Mouse (Mus musculus): Measurements from ENCODE around the gene Emilin2.

The Emilin2 gene

DNA sequence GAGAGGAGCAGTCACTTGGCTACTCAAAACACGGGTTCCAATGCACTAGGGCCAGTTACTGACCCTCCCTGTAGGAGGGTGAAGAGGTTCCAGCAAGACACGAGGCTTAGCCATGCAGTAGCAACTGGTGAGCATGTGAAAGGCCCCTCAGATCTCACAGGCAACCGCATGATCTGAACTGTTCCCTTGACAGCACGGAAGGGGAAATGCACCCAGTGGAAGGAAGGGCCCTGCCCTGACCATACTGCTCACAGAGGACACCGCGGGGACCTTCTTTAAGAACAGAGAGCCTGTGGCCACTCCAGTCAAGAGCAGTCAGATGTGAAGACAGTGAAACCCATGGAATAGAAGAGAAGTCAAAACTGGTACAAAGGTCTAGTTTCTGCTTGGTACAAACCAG is 48.6 kb downstream of the Emilin2 start:
- DNase-seq, result peak; percentile 64

DNA sequence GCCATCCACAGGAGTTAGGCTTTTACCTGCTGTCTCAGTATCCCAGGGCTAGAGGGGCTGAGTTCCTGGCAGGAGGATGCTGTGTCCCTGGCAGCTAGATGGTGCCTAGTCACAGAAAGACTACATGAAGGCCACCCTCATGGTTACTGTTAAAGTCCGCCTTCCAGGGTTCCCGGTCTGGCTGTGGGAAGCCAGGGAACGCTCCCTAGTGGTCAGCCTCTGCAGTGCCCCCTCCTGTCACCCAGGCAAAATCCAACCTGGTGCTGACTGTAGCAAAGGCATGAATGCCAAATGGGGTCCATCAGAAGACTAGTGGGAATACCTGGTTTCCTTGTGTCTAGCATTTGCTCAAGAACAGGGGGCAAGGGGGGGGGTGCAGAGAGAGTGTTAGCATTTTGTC is 51.1 kb downstream of the Emilin2 start:
- no peak for DNase-seq

DNA sequence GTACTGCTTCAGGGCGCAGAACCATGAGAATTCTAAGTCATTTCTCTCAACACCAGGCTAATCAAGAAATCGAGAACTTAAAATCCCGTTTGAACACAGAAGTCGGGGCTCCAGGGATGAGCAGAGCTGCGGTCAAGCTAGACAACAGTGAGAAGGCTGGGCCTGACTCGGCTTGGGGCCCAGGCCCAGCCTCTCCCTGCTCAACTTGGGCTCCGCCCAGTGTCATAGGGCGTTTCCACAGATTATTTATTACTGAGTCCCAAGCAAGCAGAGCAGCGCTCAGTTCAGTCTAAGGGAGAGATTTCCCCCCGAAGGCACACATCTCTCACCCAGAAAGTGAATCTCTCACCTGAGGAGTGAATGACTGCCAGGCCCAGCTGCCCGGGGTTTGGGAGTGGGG is 52.1 kb downstream of the Emilin2 start:
- no peak for DNase-seq

DNA sequence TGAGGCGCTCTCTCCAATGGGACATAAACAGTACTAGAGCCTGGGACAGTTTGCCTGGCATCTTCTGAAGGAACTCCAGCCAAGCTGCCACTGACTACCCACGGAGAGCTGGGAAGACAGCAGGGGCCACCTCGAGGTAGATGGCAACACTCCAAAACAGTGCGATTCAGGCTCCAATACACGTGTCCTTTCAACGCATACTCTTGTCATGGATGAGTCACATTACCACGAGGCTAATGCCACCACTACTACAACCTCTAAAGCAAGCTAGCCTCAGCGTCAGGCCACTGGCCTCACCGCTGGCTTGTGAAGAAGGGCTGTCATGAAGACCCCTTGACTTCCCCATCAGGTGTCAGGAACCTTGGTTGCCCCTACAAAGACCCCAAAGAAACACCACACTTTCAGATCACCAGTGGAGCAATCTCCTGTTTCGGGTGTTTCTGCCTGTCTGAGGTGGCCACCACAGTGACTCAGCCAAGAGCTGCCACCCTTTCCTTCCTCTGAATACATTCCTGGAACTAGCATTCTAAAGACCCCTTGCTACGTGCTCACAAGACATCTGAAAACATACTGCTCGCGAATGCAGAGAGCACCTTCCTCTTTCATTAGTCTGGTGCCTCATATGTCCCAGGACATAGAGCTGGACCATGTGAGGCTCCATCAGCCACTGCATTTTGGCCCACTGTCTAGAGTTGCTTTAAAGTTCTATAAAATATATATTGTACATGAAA is 54.8 kb downstream of the Emilin2 start:
- no peak for DNase-seq

GRCm38 (mm10) chr17:71256068-71256615 is 55.6 kb downstream of the Emilin2 start:
- DNase-seq, result no peak

DNA sequence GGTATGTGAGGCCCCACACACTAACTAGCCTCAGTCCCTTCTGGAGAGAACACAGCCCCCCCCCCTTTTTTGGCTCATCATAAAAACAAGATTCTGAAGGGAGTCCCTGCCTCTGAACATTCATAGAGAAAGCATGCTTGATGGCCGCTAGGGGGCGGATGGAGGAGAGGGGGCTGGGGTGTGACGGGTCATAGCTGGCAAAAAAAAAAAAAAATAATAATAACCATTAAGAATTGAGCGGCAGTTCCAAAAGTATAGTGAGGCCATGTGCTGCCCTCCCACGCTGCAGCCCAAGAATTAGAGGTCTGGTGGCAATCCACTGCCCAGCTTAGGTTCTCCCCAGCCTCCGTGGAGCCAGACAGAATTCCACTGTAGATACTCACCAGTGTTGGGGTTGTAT is 57.0 kb downstream of the Emilin2 start:
- no peak for DNase-seq

- DNase-seq, result no peak
Measured at GRCm38 (mm10) chr17:71254106-71254505, 57.7 kb downstream of the Emilin2 start.

GRCm38 (mm10) chr17:71253391-71253790 is 58.4 kb downstream of the Emilin2 start:
- DNase-seq, result no peak

DNA sequence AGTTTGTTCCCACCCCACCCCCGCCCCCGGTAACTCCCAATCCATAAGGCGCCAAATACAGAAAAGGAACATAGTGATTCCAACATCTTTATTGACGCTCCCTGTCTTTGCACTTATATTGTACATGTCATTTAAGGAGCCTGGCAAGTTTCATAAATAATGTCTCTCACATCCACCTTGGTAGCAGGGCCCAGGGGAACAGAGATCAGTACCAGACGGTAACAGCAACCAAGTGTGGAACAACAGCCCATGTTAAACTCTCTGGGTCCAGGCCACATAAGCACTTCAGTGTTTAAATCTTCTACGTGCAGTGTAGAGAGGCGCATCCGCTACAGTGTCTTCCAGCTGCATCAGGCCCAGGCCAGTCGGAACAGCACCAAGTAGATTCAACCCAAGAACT is 59.7 kb downstream of the Emilin2 start:
- DNase-seq, result no peak

DNA sequence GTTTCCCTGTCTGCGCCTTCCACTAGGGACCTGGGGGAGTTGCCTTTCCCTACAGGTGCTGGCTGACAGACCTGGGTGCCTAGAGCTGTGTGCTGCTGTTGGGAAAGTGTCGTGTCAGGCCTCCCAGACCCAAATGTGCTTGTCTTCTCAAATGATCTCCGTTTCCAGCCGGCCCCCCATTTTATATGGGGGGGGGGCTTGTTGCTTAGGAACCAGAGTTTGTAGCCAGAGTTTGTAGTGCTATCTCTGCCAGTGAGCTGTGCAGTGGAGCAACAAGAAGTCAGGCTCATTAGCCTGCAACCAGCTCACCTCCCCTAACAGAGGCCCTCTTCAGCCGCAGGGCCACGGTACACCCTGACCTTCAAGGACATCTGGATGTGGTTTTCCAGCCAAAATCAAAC is 60.2 kb downstream of the Emilin2 start:
- DNase-seq, result no peak

DNA sequence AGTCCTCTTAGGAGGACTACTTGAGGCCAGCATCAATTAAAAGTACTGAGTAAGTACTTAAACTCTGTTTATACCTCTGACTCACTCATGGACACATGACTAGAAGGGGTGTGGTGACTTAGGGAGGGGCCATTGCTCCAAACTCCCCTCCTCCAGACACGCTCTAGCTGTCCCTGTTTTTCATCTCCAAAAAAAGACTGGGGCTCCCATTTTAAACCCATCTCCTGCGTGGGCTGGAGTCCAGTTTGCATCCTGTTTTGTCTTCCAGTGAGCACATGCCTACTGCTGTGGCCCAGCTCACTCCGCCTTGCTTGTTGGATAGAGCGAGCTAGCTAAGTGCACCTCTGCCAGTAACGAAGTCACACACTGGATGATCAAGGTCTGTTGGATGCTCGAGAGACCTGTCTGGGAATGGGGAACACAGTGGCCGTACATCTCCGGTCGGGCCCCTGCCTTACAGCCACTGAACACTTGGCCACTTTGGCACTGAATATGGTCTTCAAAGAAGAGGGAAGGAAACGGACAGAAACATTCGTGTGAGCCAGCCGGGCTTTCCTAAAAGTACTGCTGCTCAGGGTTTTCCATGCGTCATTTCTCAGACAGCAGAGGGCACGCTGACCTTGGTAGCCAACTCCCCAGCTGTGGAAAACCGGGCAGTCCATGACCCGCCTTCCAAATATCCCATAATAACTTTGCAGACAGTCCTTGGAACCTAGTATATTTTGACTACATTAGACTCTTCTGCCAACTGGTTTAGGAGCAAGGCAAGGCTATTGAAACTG is 60.8 kb downstream of the Emilin2 start:
- DNase-seq, result peak; percentile 29

DNA sequence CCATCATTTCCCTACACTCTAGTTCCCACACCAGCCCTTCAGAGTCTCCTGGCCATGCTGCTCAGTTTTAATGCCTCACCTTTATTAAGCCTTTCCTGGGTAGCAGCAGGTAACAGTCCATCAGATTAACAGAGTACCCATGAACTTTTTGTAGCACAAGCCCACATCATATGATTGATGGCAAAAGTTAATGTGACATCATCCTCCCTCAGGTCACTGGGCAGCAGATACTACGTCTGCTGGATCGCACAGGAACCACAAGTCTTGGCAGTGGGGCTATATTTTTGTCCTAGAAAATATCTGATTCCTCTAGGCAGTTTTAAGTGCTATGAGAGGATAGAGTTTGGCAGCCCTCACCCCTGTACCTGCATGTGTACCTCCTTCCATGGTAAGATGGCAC is 61.7 kb downstream of the Emilin2 start:
- DNase-seq, result no peak

GRCm38 (mm10) chr17:71248963-71249362 is 62.8 kb downstream of the Emilin2 start:
- DNase-seq, result peak; percentile 52

DNA sequence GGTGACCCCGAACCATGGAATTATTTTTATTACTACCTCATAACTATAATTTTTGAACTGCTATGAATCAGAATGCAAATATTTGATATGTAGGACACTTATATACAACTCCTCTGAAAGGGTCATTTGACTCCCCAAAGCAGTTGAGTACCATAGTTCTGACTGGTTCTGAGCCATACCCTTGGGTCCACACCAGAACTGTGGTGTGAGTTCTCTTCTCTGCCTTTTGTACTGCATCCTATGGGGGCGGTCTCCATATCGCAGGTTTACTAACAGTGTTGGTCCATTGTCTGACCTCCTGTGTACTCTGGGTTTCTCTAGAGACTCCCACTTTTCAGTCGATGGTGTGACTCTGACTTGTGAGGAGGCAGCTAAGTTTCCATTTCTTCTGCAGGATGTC is 65.8 kb downstream of the Emilin2 start:
- no peak for DNase-seq

- no peak for DNase-seq
Measured at GRCm38 (mm10) chr17:71245133-71245532, 66.6 kb downstream of the Emilin2 start.

DNA sequence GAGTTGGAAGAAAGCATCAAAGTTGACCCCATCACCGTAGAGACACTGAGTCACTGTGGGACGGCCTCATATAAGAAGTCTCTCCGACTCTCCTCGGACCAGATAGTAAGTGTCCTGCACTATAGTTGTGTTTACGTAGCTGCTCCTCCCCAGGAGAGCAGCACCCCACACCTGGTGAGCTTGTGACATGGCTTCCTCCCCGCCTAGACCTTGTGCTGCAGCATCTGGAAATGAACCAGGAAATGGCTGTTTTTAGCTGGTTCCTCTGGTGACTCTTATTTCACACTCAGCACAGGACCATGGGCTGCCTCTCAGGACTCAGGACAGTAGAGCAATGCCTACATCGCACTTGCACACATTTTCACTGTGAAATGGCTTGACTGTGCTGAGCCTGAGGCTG is 69.1 kb downstream of the Emilin2 start:
- DNase-seq, result no peak

DNA sequence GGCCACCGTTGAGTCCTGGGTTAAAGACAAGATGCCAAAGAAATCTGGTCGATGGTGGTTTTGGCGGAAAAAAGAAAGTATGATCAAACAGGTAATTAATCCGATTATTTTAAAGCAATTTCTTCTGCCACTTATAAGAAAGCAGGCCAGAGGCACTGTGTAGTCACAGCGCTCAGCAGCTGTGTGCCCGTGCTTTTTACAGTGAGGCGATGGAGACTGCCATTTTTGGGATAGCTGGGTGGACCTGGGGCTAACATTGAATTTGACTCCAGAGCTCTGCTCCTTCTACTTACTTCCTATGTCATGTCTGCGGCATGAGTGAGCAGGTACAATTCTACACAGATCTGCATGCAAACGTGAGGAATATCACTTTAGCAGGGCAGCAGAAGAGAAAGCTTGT is 71.0 kb downstream of the Emilin2 start:
- no peak for DNase-seq

DNA sequence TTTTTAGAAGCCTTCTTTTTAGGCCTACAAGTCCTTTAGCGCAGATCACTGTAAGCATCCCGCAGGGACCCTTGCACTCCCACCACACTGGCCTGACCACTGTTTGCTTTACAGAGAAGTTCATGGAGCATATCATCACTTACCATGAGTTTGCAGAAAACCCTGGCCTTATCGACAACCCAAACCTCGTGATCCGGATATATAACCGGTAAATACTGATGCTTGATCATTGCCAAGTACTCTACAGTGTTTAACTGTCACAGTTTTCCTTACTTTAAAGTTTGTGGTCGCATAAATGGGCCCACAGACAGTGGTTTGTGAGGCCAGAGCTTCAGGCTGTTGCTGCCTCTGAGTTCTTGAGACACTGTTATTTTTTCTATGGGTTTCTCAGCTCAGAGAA is 73.3 kb downstream of the Emilin2 start:
- DNase-seq, result no peak

- DNase-seq, result no peak
Measured at GRCm38 (mm10) chr17:71235229-71235958, 76.4 kb downstream of the Emilin2 start.

GRCm38 (mm10) chr17:71234041-71234594 is 77.7 kb downstream of the Emilin2 start:
- no peak for DNase-seq

- no peak for DNase-seq
Measured at GRCm38 (mm10) chr17:71233210-71233609, 78.6 kb downstream of the Emilin2 start.

GRCm38 (mm10) chr17:71231998-71232397 is 79.8 kb downstream of the Emilin2 start:
- DNase-seq, result no peak

- DNase-seq, result no peak
Measured at GRCm38 (mm10) chr17:71230108-71230709, 81.6 kb downstream of the Emilin2 start.

Measured in layer of hippocampus, adult 9-11 months (tissue).